Mouse (Mus musculus) cerebellum, adult 18-20 months (tissue): ENCODE measurements at regions not wholly inside any gene's neighbourhood (a gene's known extent, or its start where the extent isn't known, plus 50 kb on each side); places are given as distances from the start of the nearest gene placed in this dataset.

Experiments used
- DNase-seq, 2 experiments: peaks; one replicate each; pipeline ENCODE4 v3.0.0; 2021

- no peak for DNase-seq
These were observed 105.0 kb upstream of the Isl1 start for GRCm38 (mm10) chr13:116414473-116414872.

GRCm38 (mm10) chr13:116410682-116411081 is 101.2 kb upstream of the Isl1 start:
- no peak for DNase-seq
